Mouse (Mus musculus) inflammation-experienced regulatory T-cells, adult 6 months (primary cell): ENCODE data around the gene Klc3. TPM values are rescaled to one million over a fixed set of nuclear protein-coding genes. Genes with fewer than 3 reads are reported as not detected.

ENCODE experiments used
- ATAC-seq: one replicate; pipeline ENCODE4 v1.8.0; 2017
- polyA plus RNA-seq, 3 experiments: library from polyadenylated mRNA; unstranded; fragments of 100-300 nt; shearing (Covaris generic); gene quantifications; one replicate each; pipeline ENCODE4 v1.2.1; 2017

Gene Klc3
- polyA plus RNA-seq, 3 experiments from 2014 or later: 1.5 to 4.8 (median 2.7) TPM

DNA sequence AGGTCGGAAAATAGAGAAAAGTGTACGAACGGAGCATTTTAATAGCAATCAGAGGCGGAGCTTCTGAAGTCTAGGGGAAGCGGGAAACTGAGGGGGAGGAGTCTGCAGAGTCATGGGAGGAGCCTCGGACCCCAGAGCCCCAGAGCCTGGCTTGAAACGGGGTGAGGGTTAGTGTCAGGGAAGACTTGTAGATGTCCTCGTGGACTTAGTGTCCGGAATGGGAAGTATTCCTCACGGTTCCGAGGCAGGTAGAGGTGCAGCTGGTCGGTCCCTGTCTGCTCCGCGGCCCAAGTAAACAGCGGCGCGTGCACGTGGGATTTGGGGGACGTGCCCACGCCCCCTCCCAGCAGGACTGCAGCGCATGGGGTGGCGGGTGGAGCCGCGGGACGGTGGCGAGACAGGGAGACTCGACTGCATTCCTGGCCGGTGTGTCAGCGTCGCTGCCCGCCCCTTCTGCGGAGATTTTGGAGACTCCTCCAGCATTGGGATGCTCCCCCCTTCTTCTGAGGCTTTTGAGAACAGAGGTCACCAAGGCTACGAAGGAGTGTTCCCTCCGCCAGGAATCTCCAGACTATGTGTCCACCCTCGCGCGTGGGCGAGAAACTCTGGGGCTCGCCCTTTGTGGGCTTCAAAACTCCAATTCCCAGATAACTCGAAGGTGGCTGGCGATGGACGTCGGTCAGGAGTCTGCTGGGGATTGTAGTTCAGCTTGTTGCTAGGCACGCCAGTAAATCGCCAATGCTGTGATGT lies 43.8 kb downstream of the Klc3 start:
- peak; percentile 58 for ATAC-seq

DNA sequence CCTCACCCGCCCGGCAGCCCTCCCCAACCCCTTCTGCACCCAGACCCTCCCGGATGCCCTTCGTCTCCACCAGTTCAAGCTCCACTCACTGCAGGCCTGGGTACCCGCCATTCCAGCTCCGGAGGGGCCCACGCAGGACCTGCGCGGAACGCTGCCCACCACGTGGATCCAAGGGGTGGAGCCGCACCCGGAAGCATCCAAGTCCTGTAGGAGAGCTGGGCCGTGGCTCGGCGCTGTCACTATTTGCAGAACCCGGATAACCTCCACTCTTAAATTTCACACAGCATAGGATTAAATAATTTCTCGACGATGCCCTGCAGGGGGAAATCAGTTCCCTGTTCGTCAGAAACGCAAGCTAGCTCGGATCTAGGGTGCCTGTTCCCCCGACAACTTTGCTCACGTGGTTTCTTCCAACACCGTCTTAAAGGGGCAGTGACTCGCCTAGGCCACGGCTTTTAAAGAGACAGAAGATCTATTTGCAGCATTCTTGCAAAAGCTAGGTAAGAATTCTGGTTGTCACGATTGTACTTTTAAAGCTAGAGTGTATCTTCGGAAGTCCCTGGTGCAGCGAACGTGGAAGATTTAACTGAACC lies 44.5 kb downstream of the Klc3 start, which contains the start of the genes Cd3eap and Ppp1r13l:
Cd3eap (minus strand) TSS at position 185 of the 593 bp plus-strand sequence.
Ppp1r13l (plus strand) TSS at position 451 of the 593 bp plus-strand sequence.
- peak; percentile 82 for ATAC-seq

DNA sequence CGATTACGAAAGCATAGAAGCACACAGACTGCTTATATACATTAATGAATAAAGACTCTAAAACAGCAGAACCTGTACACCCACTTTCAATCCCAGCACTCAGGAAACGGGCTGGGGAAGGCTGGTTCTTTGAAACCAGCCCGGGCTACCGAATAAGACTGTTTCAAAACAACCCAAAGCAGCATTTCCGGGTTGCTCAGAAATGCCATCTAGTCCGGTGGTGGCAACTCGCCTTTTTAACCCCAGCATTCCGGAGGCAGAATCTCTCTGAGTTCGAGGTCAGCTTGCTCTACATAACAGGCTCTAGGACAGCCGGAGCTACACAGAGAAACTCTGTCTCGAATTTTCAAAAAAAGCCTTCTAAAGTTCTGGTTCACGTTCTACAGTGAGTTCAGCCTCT lies 45.3 kb downstream of the Klc3 start:
- ATAC-seq: no peak

DNA sequence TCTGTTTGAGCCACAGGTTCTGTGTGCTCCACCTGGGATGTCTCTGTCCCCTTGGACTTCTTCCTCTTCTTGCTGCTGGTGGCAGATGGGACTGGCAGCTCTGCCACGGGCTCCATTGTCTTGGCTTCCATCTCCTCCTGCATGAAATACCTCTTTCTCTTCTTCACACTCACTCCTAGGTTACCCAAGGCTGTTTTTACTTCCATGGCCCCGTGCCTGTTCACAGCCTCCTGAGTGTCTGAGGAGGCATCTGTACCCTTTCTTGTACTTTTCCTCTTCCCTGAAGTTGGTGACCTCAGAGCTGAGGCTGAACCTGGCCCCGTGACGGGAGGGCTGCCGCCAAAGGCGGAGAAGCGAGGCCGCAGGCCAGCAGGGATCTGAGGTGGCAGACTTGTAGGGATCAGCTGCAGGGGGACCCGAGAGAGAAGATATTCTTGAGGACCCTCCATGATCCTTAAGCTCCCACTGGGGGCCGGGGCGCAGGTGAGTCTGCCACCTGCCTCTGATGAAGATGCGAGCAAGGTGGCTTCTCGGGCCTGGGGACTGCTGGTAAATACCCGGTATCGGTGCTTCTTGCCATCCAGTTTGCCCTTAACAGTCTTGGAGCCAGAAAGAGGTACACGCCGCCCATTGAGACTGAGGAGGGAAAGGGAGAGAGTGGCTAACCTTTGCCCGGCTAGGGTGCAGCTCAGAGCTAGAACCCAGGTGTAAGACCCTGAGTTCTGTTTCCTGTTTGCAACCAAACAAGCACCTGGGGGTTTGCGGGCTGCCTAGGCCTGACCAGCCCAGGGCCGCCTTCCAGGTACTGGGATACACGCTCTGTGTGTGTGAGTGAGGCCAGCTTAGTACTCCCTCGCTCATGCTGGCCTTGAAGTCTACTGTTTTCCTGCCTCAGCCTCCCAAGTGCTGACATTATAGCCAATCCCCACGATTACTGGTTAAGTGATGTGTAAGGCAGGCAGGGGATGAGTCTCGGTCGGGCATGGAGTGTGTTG lies 46.2 kb downstream of the Klc3 start:
- no peak for ATAC-seq

DNA sequence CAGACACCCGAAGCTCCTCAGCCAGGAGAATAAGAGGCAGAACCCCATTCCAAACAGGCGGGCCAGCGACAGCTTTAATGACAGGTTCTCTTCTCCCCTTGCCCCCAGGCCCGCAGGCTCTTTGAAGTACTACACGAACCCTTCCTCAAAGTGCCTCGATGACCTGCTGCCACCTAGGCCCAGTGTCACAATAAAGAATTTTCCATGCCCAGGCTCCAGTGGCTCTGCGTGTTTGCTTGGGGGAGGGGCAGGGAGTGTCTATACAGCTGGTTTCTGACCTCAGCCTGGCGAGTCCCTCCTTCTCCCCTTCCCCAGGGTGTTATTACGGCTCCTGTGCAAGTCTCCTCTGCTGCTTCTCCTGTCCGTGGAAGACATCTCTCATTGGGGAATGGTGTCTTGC lies 47.6 kb downstream of the Klc3 start:
- no peak for ATAC-seq

DNA sequence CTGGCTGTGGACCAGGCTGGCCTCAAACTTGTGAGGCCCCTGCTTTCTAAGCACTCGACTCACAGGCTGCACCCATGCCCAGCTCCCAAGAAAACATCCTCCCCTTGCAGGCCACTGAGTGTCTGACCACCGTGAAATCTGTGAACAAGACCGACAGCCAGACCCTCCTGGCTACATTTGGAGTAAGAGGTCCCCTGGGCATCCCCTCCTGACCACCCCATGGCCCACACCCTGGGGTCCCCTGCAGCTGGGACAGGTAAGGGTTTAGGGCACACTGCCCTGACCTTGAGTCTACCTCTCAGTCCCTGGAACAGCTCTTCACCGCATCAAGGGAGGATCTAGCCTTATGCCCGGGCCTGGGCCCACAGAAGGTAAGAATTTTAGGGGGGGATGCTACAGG lies 48.9 kb downstream of the Klc3 start:
- no peak for ATAC-seq

DNA sequence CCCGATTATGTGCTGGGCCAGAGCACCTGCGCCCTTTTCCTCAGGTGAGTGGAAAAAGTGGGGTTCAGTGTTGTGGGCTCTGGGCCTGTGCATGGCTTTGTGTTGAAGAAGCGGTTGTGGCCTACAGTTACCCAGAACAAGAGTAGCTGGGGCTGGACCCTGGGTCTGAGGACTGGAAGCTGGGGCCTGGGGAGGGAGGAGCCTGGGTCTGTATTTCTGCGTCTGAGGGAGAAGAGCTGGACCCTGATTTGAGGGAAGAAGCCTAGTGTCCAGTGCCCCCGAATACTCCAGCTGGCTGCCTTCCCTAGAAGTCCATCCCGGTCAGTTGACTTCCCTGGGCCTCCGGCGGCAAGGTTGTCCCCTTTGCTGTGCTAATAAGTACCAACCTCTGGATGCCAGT lies 53.7 kb downstream of the Klc3 start:
- ATAC-seq: no peak

DNA sequence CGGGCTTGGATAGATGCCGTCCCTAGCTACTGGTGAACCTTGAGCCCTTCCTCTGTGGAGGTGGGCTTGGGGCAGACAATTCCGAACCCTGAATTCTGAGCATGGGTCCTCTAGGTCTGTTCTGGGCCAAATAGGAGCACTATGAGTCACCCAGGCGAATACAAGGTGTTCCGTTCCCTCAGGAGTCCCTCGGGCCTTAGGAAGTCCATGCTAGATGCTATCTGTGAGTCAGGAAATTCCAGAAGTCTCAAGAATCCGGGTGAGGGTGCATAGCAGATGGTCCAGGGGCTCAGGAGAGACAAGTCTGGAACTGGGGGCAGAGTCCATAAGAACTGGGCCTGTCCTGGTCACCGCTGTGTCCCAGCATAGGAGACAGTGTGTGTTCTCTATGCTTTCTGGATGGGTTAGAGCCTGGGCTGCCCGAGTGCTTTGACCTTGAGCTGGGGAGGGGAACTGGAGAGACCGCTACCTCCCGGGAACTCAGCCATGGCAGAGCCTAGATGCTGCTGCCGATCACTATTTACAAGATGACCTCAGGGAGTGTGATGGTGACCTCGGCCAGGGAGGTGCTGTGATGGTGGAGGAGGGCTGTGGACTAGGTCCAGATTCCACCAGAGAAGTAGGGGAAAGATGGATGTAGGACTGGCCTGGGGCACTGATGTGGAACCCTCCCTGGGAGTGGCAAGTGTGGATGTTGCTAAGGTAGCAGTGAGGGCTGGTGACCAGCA lies 54.6 kb downstream of the Klc3 start:
- ATAC-seq: no peak

DNA sequence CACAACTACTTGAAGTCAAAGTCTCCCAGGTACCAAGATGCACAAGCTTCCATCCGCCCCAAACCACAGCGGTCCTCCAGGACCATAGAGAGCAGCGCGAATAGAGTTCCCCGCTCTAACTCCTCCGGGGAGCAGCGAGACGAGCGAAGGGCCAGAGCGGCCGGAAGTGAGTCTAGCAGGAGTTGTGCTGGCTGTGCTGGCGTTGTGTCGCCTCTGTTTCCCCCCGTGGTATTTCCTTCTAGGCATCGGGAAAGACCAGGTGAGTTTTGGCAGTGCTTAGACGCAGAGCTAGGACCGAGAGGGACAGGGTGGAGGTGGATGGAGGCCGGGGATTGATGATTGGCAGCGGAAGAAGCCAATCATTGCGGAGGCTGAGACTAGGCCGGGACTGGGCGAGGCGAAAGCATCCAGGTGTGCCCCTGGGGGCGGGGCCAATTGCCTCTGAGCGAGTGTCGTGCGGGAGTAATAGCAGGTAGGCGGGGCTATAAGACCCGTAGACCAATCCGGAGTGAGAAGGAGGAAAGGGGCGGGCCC lies 58.9 kb downstream of the Klc3 start:
- ATAC-seq: peak; percentile 87

Other genes starting within 250 kb of the Klc3 start
- gene Gipr, start 238.0 kb downstream of the Klc3 start, polyA plus RNA-seq: not detected
- 10 to 100 TPM; 10.2 to 16.5 (median 16.5) TPM for gene Eml2, start 227.7 kb downstream of the Klc3 start, polyA plus RNA-seq
- under 1 TPM in 1 of 3 experiments, not detected in 2; 0.13 TPM for gene Gpr4, start 191.6 kb downstream of the Klc3 start, polyA plus RNA-seq
- 10 to 100 TPM; 14.3 to 20.8 (median 16.6) TPM for gene Opa3, start 175.8 kb downstream of the Klc3 start, polyA plus RNA-seq
- 100 to 1,000 TPM in 1 of 3 experiments, 10 to 100 TPM in 2; 74.0 to 103 (median 94.6) TPM for gene Vasp, start 132.3 kb downstream of the Klc3 start, polyA plus RNA-seq
- 1 to 10 TPM in 2 of 3 experiments, under 1 TPM in 1; 0.74 to 3.1 (median 2.1) TPM for gene Ppm1n, start 124.0 kb downstream of the Klc3 start, polyA plus RNA-seq
- not detected for gene Rtn2, start 121.5 kb downstream of the Klc3 start, polyA plus RNA-seq
- 1 to 10 TPM in 2 of 3 experiments, under 1 TPM in 1; 0.98 to 8.0 (median 2.0) TPM for gene Fosb, start 94.1 kb downstream of the Klc3 start, polyA plus RNA-seq
- gene Ercc1, start 59.3 kb downstream of the Klc3 start, polyA plus RNA-seq: 10 to 100 TPM; 51.1 to 68.7 (median 55.2) TPM
- 10 to 100 TPM in 2 of 3 experiments, 1 to 10 TPM in 1; 8.9 to 22.4 (median 17.6) TPM for gene Cd3eap, start 44.6 kb downstream of the Klc3 start, polyA plus RNA-seq
- gene Ppp1r13l, start 44.4 kb downstream of the Klc3 start, polyA plus RNA-seq: not detected
- gene Ercc2, start 22.1 kb downstream of the Klc3 start, polyA plus RNA-seq: 10 to 100 TPM in 2 of 3 experiments, 1 to 10 TPM in 1; 7.8 to 10.9 (median 10.8) TPM
- gene Ckm, start 672 bp upstream of the Klc3 start, polyA plus RNA-seq: under 1 TPM in 1 of 3 experiments, not detected in 2; 0.25 TPM
- gene Mark4, start 54.7 kb upstream of the Klc3 start, polyA plus RNA-seq: 1 to 10 TPM in 1 of 3 experiments, under 1 TPM in 2; 0.87 to 1.3 (median 0.89) TPM
- not detected for gene Exoc3l2, start 59.2 kb upstream of the Klc3 start, polyA plus RNA-seq
- under 1 TPM; 0.63 to 0.99 (median 0.65) TPM for gene Bloc1s3, start 104.3 kb upstream of the Klc3 start, polyA plus RNA-seq
- 10 to 100 TPM; 24.6 to 47.8 (median 43.3) TPM for gene Trappc6a, start 104.3 kb upstream of the Klc3 start, polyA plus RNA-seq
- not detected for gene Nkpd1, start 113.7 kb upstream of the Klc3 start, polyA plus RNA-seq
- 1 to 10 TPM; 2.5 to 5.3 (median 2.8) TPM for gene Ppp1r37, start 159.0 kb upstream of the Klc3 start, polyA plus RNA-seq
- gene Zfp296, start 173.2 kb upstream of the Klc3 start, polyA plus RNA-seq: 1 to 10 TPM in 2 of 3 experiments, under 1 TPM in 1; 0.87 to 2.3 (median 2.0) TPM
- 100 to 1,000 TPM in 1 of 3 experiments, 10 to 100 TPM in 2; 77.6 to 107 (median 89.0) TPM for gene Gemin7, start 173.5 kb upstream of the Klc3 start, polyA plus RNA-seq
- gene Clasrp, start 200.4 kb upstream of the Klc3 start, polyA plus RNA-seq: 10 to 100 TPM in 1 of 3 experiments, 1 to 10 TPM in 2; 8.1 to 10.8 (median 9.8) TPM
- gene Relb, start 225.3 kb upstream of the Klc3 start, polyA plus RNA-seq: 10 to 100 TPM; 11.2 to 18.9 (median 17.4) TPM